Mouse (Mus musculus): ENCODE data around the gene Ralgapa2.
A peak's percentile ranks its signal among the peaks of the same experiment; 100 is the strongest.

- no peak for TF ChIP-seq ZC3H11A (IDR thresholded peaks at IDR 0.05; ENCODE audit: low read depth, low read length)
- no peak for TF ChIP-seq MYC (IDR thresholded peaks at IDR 0.05; ENCODE audit: low read depth, low read length)
- TF ChIP-seq CTCF (conservative IDR thresholded peaks at IDR 0.05 in 1 of 2, IDR thresholded peaks at IDR 0.05 in 1 of 2; ENCODE audit: low read depth in 2 of 2, low read length in 2 of 2), result no peak
- TF ChIP-seq BHLHE40 (IDR thresholded peaks at IDR 0.05; ENCODE audit: low read depth, low read length), result no peak
- TF ChIP-seq USF2 (conservative IDR thresholded peaks at IDR 0.05; ENCODE audit: low read depth, low read length), result no peak
- peak; percentile 36; the same call in 1 of the 2 replicates for TF ChIP-seq EP300 (IDR thresholded peaks at IDR 0.05; ENCODE audit: low read length)
- no peak for TF ChIP-seq TCF12 (IDR thresholded peaks at IDR 0.05; ENCODE audit: low read depth, low read length)
- no peak for TF ChIP-seq MAX (IDR thresholded peaks at IDR 0.05; ENCODE audit: low read length)
- no peak for TF ChIP-seq POLR2A (IDR thresholded peaks at IDR 0.05; ENCODE audit: low read depth, low read length)
Measured at GRCm38 (mm10) chr2:146322770-146323169, 189.4 kb downstream of the Ralgapa2 start.
